Mouse (Mus musculus) E14TG2a.4 (cell line): ENCODE data around the gene 2310057M21Rik.
"Not testable (repeated sequence)": the region's sequence is repeated elsewhere in the genome, so short reads cannot be mapped to it uniquely, and the experiment has no call there.

ENCODE experiments used
- H3K27me3 ChIP-seq: 2 replicates; pipeline ENCODE4 v1.6.1; 2014; ENCODE audit warnings: low read length, control low read depth; ENCODE audit not compliant: insufficient read depth
- H3K36me3 ChIP-seq: 2 replicates; pipeline ENCODE4 v1.6.1; 2014; ENCODE audit warnings: low read length, control low read depth; ENCODE audit not compliant: insufficient read depth
- H3K4me1 ChIP-seq: replicated peaks from 2 replicates; pipeline ENCODE4 v1.6.1; 2014; ENCODE audit warnings: low read depth, low read length, control low read depth
- H3K4me3 ChIP-seq: replicated peaks from 2 replicates; pipeline ENCODE4 v1.5.1; 2014; ENCODE audit warnings: mild to moderate bottlenecking, low read length
- H3K9me3 ChIP-seq: 2 replicates; pipeline ENCODE4 v1.6.1; 2014; ENCODE audit warnings: low read length, control low read depth
- CTCF ChIP-seq: conservative IDR thresholded peaks from 2 replicates; pipeline ENCODE4 v1.5.1; 2014; ENCODE audit warnings: low read length
- NANOG ChIP-seq: IDR thresholded peaks from 2 replicates; pipeline ENCODE4 v1.6.1; 2014; ENCODE audit warnings: borderline replicate concordance, low read length, mixed read lengths
- POU5F1 ChIP-seq: IDR thresholded peaks from 2 replicates; pipeline ENCODE4 v1.6.1; 2014; ENCODE audit warnings: low read length, borderline replicate concordance

2310057M21Rik gene

GRCm38 (mm10) chr7:131362615-131363300 lies at the start of gene 2310057M21Rik:
Gene 2310057M21Rik, minus strand, starts transcription at chr7:131362759.
- Histone ChIP-seq H3K36me3 (peaks cover 32% of the 10 kb centered on the region), H3K27me3 (peaks cover 18% of the 10 kb centered on the region), H3K4me3 (peak within 1 kb of the TSS; percentile 96), H3K4me1 (peaks cover 19% of the 10 kb centered on the region), H3K9me3 (no peaks in the 10 kb centered on the region)
- TF ChIP-seq NANOG (no peak), POU5F1 (no peak), CTCF (no peak)

- Histone ChIP-seq H3K36me3 (peaks cover 2% of the 10 kb centered on the region; the same call in 1 of the 2 replicates), H3K9me3 (no peaks in the 10 kb centered on the region), H3K4me3 (no peak overlapping the region), H3K4me1 (peaks cover 20% of the 10 kb centered on the region), H3K27me3 (no peaks in the 10 kb centered on the region)
- TF ChIP-seq POU5F1 (no peak), NANOG (no peak), CTCF (no peak)
Measured at GRCm38 (mm10) chr7:131411941-131412270, 49.3 kb upstream of the 2310057M21Rik start.

- peaks cover 20% of the 10 kb centered on the region for H3K4me1 ChIP-seq
- H3K36me3 ChIP-seq, result peaks cover 4% of the 10 kb centered on the region; the same call in 1 of the 2 replicates
- H3K4me3 ChIP-seq, result peak overlapping the region; percentile 97
- TF ChIP-seq CTCF, result no peak
- no peak for TF ChIP-seq NANOG
- no peak for TF ChIP-seq POU5F1
- H3K9me3 ChIP-seq, result no peaks in the 10 kb centered on the region
- H3K27me3 ChIP-seq, result no peaks in the 10 kb centered on the region
Measured at GRCm38 (mm10) chr7:131411221-131411940, 48.8 kb upstream of the 2310057M21Rik start.

GRCm38 (mm10) chr7:131410416-131411058 lies 48.0 kb upstream of the 2310057M21Rik start, which contains the start of the genes Ikzf5 and Acadsb:
Gene Ikzf5, minus strand, starts transcription at chr7:131410521.
Gene Acadsb, plus strand, starts transcription at chr7:131410601.
- TF ChIP-seq NANOG (no peak), CTCF (no peak), POU5F1 (no peak)

GRCm38 (mm10) chr7:131409988-131410385 lies 47.4 kb upstream of the 2310057M21Rik start:
- TF ChIP-seq NANOG, result no peak
- TF ChIP-seq CTCF, result no peak
- TF ChIP-seq POU5F1, result no peak
- Histone ChIP-seq H3K9me3 (no peaks in the 10 kb centered on the region), H3K4me3 (peak overlapping the region; percentile 97), H3K36me3 (peaks cover 4% of the 10 kb centered on the region; the same call in 1 of the 2 replicates), H3K4me1 (peaks cover 20% of the 10 kb centered on the region), H3K27me3 (no peaks in the 10 kb centered on the region)

More at GRCm38 (mm10) chr7:131410416-131411058, 48.0 kb upstream of the 2310057M21Rik start, which contains the start of the genes Ikzf5 and Acadsb:
- Histone ChIP-seq H3K27me3 (no peaks in the 10 kb centered on the region), H3K9me3 (no peaks in the 10 kb centered on the region), H3K4me3 (peak within 1 kb of the TSS; percentile 97), H3K4me1 (peaks cover 20% of the 10 kb centered on the region), H3K36me3 (peaks cover 4% of the 10 kb centered on the region; the same call in 1 of the 2 replicates)

GRCm38 (mm10) chr7:131409321-131409987 lies 46.9 kb upstream of the 2310057M21Rik start:
- no peaks in the 10 kb centered on the region for H3K27me3 ChIP-seq
- no peak for TF ChIP-seq CTCF
- peaks cover 4% of the 10 kb centered on the region; the same call in 1 of the 2 replicates for H3K36me3 ChIP-seq
- H3K4me1 ChIP-seq, result peaks cover 20% of the 10 kb centered on the region
- peak overlapping the region; percentile 97 for H3K4me3 ChIP-seq
- no peaks in the 10 kb centered on the region for H3K9me3 ChIP-seq

GRCm38 (mm10) chr7:131391761-131392160 lies 29.2 kb upstream of the 2310057M21Rik start:
- H3K36me3 ChIP-seq, result peaks cover 49% of the 10 kb centered on the region
- H3K27me3 ChIP-seq, H3K4me3 ChIP-seq, H3K4me1 ChIP-seq, H3K9me3 ChIP-seq: not testable (repeated sequence)

- Histone ChIP-seq H3K9me3 (no peaks in the 10 kb centered on the region), H3K27me3 (peaks cover 2% of the 10 kb centered on the region), H3K36me3 (peaks cover 15% of the 10 kb centered on the region), H3K4me1 (peaks cover 19% of the 10 kb centered on the region), H3K4me3 (peak overlapping the region; percentile 96)
- TF ChIP-seq NANOG (no peak), POU5F1 (no peak), CTCF (no peak)
Measured at GRCm38 (mm10) chr7:131371880-131372651, 9.5 kb upstream of the 2310057M21Rik start.
